27 mouse cellular contexts compared by ENCODE assay signal in genomic region chr5:114545076-114545475, GRCm38 (mm10). TPM values are rescaled to one million over a fixed set of nuclear protein-coding genes. Genes with fewer than 3 reads are reported as not detected.
DNase-seq lines count a peak whose midpoint lies in the region; ATAC-seq and TF ChIP-seq lines count a peak whose summit lies in the region.
"Had no signal": no experiment of that assay in that cellular context is flagged by ENCODE, and none has a peak within 500 bp of the region (broad histone marks: within the 10 kb centered on the region; RNA-seq: fewer than 3 reads in every experiment).

No protein-coding gene starts in this region.

- WGBS in intestine, embryonic 14.5 days, result 52% methylated on average over 9 of the region's 9 CpGs
- WGBS in intestine, embryonic 15.5 days, result 47% methylated on average over 9 of the region's 9 CpGs

- H3K27me3 ChIP-seq in intestine, embryonic 14.5 days (replicated peaks; ENCODE audit: control insufficient read depth, insufficient read depth, low read length), result no peaks in the 10 kb centered on the region
- H3K27me3 ChIP-seq in intestine, embryonic 15.5 days (replicated peaks), result no peaks in the 10 kb centered on the region
- H3K27me3 ChIP-seq: forebrain, embryonic 15.5 days had no signal

- H3K27ac ChIP-seq in intestine, embryonic 14.5 days (ENCODE audit: low read depth), result peak overlapping the region; percentile 47; the same call in 1 of the 2 replicates
- no peak overlapping the region; the same call in 1 of the 2 replicates for H3K27ac ChIP-seq in intestine, embryonic 15.5 days
- H3K27ac ChIP-seq in layer of hippocampus, adult 2 months, result no peak overlapping the region
- H3K27ac ChIP-seq: forebrain, embryonic 15.5 days; gastrocnemius, adult 2 months; hindbrain, embryonic 13.5 days; liver, embryonic 14.5 days; macrophage; midbrain, embryonic 13.5 days had no signal

- no peak overlapping the region for H3K4me2 ChIP-seq in intestine, embryonic 14.5 days (ENCODE audit: low read length)
- no peak overlapping the region for H3K4me2 ChIP-seq in intestine, embryonic 15.5 days (replicated peaks)
- H3K4me2 ChIP-seq: forebrain, embryonic 15.5 days; heart, embryonic 11.5 days; hindbrain, embryonic 13.5 days; midbrain, embryonic 13.5 days had no signal

- no peaks in the 10 kb centered on the region for H3K9me3 ChIP-seq in intestine, embryonic 14.5 days (ENCODE audit: control insufficient read depth, low read length)
- H3K9me3 ChIP-seq in intestine, embryonic 15.5 days, result no peaks in the 10 kb centered on the region
- H3K9me3 ChIP-seq: forebrain, embryonic 15.5 days; hindbrain, embryonic 13.5 days; midbrain, embryonic 13.5 days had no signal

- peaks cover 10% of the 10 kb centered on the region; the same call in 1 of the 2 replicates for H3K4me1 ChIP-seq in intestine, embryonic 14.5 days (replicated peaks; ENCODE audit: control insufficient read depth, insufficient read depth, low read length)
- peaks cover 11% of the 10 kb centered on the region for H3K4me1 ChIP-seq in intestine, embryonic 15.5 days (replicated peaks)
- H3K4me1 ChIP-seq: hindbrain, embryonic 13.5 days had no signal

- no peak for TF ChIP-seq CTCF in layer of hippocampus, adult 2 months (conservative IDR thresholded peaks at IDR 0.05)

- H3K9ac ChIP-seq in intestine, embryonic 14.5 days (ENCODE audit: low read length), result no peak overlapping the region
- no peak overlapping the region for H3K9ac ChIP-seq in intestine, embryonic 15.5 days
- H3K9ac ChIP-seq: forebrain, embryonic 15.5 days; hindbrain, embryonic 13.5 days; liver, embryonic 14.5 days; midbrain, embryonic 13.5 days had no signal

- no peak for ATAC-seq in intestine, embryonic 14.5 days (replicated peaks; ENCODE audit: low FRiP score, low TSS enrichment, low read depth)
- ATAC-seq in intestine, embryonic 15.5 days, result no peak
- ATAC-seq: forebrain, embryonic 15.5 days; midbrain, embryonic 13.5 days had no signal

- no peak overlapping the region for H3K4me3 ChIP-seq in intestine, embryonic 14.5 days (ENCODE audit: low read depth, low read length)
- H3K4me3 ChIP-seq in intestine, embryonic 15.5 days (replicated peaks), result no peak overlapping the region
- no peak overlapping the region for H3K4me3 ChIP-seq in layer of hippocampus, adult 2 months
- H3K4me3 ChIP-seq: forebrain, embryonic 15.5 days; gastrocnemius, adult 2 months; hindbrain, embryonic 13.5 days; midbrain, embryonic 13.5 days had no signal

- DNase-seq in intestine, embryonic 14.5 days (ENCODE audit: low spot score), result no peak
- DNase-seq in kidney, postnatal 10 days, result peak; percentile 37
- DNase-seq in kidney, adult 8-10 months, result no peak
- peak; percentile 22 for DNase-seq in lung, postnatal 14 days
- no peak for DNase-seq in lung, postnatal 36 days
- DNase-seq in neural tube, embryonic 10.5 days (ENCODE audit: extremely low spot score, low spot score), result no peak
- no peak for DNase-seq in layer of hippocampus, adult 2 months (ENCODE audit: low spot score in 2 of 2)
- DNase-seq: adrenal gland, postnatal 25 days; cerebellum, adult 2 months; cerebellum, postnatal 14 days; gastrocnemius, adult 2 months; gastrocnemius, postnatal 36 days; heart, adult 18-20 months; heart, postnatal 4 days; kidney, adult 9 months; liver; retina, postnatal 1 day; right cerebral cortex, postnatal 14 days; thymus, adult 18-20 months; thymus, postnatal 25 days had no signal

- H3K36me3 ChIP-seq in intestine, embryonic 14.5 days (ENCODE audit: control insufficient read depth, insufficient read depth, low read length), result no peaks in the 10 kb centered on the region
- no peaks in the 10 kb centered on the region for H3K36me3 ChIP-seq in intestine, embryonic 15.5 days
- H3K36me3 ChIP-seq: forebrain, embryonic 15.5 days; hindbrain, embryonic 13.5 days; midbrain, embryonic 13.5 days had no signal

RNA-seq across cellular contexts. Expression of gene Fam222a, which starts 22.7 kb away (rescaled TPM):
- polyA plus RNA-seq in intestine, embryonic 14.5 days (2014; fragmentation: Nextera tagmentation; extraction: Ambion mirVana), result 4.9 and 7.1 TPM in 2 replicates
- polyA plus RNA-seq in intestine, embryonic 15.5 days (2015; fragmentation: Nextera tagmentation; extraction: Ambion mirVana), result 5.1 and 6.2 TPM in 2 replicates
- 1 to 10 TPM; 3.5 to 4.1 TPM for total RNA-seq in layer of hippocampus, adult 2 months (2021)

Comparison
In these comparisons a context has a peak if more than half of its experiments do, and no peak if none do; other contexts are left out.
1. DNase-seq: peak in kidney, postnatal 10 days (single experiment) and lung, postnatal 14 days (single experiment); none in intestine, embryonic 14.5 days (single experiment), kidney, adult 8-10 months (0 of 2), lung, postnatal 36 days (single experiment), neural tube, embryonic 10.5 days (single experiment) and layer of hippocampus, adult 2 months (0 of 2).